Mouse (Mus musculus) lung, embryonic 15.5 days (tissue): ENCODE data around the gene Muc13. TPM values are rescaled to one million over a fixed set of nuclear protein-coding genes. Genes with fewer than 3 reads are reported as not detected.
A peak's percentile ranks its signal among the peaks of the same experiment; 100 is the strongest.

Experiments used
- ATAC-seq: fragments of 200-750 bp; cut with Nextera tagmentation; 2 replicates; pipeline ENCODE4 v1.8.0; 2017; ENCODE audit warnings: moderate number of reproducible peaks, borderline replicate concordance; ENCODE audit not compliant: low FRiP score, low TSS enrichment; ENCODE audit errors: extremely low read depth
- H3K27ac ChIP-seq: fragments of 300-500 bp; sonication (generic); 2 replicates; pipeline ENCODE4 v1.5.1; 2015; ENCODE audit warnings: moderate library complexity, mild to moderate bottlenecking, inconsistent platforms
- H3K27me3 ChIP-seq: fragments of 300-500 bp; sonication (generic); 2 replicates; pipeline ENCODE4 v1.6.1; 2015; ENCODE audit warnings: inconsistent platforms
- H3K36me3 ChIP-seq: fragments of 300-500 bp; sonication (generic); 2 replicates; pipeline ENCODE4 v1.6.1; 2015; ENCODE audit warnings: inconsistent platforms
- H3K4me1 ChIP-seq: fragments of 300-500 bp; sonication (generic); 2 replicates; pipeline ENCODE4 v1.6.1; 2015; ENCODE audit warnings: inconsistent platforms
- H3K4me2 ChIP-seq: fragments of 300-500 bp; sonication (generic); 2 replicates; pipeline ENCODE4 v1.6.1; 2015; ENCODE audit warnings: inconsistent platforms, mild to moderate bottlenecking, moderate library complexity
- H3K4me3 ChIP-seq: fragments of 300-500 bp; sonication (generic); 2 replicates; pipeline ENCODE4 v1.5.1; 2015; ENCODE audit warnings: mild to moderate bottlenecking, inconsistent platforms
- H3K9ac ChIP-seq: fragments of 300-500 bp; sonication (generic); 2 replicates; pipeline ENCODE4 v1.6.1; 2015; ENCODE audit warnings: inconsistent platforms
- H3K9me3 ChIP-seq: fragments of 300-500 bp; sonication (generic); 2 replicates; pipeline ENCODE4 v1.6.1; 2016; ENCODE audit warnings: inconsistent platforms
- WGBS: fragments of 180-500 bp; shearing (Covaris S2); methylation state at CpG from one replicate; pipeline ENCODE4 v1.1.7; 2015; 5-methylcytosine and 5-hydroxymethylcytosine counted together
- polyA plus RNA-seq: library from polyadenylated mRNA; unstranded; fragments of >200 nt; fragmentation: Nextera tagmentation; extraction: Ambion mirVana; gene quantifications from 2 replicates; pipeline ENCODE4 v1.2.1, GENCODE M21; 2015

The Muc13 gene
- polyA plus RNA-seq, 1 experiment from 2014 or later, result 0.11 TPM

- no peak overlapping the region for H3K27ac ChIP-seq
- WGBS, result 73% methylated on average over 3 of the region's 3 CpGs
- no peaks in the 10 kb centered on the region for H3K36me3 ChIP-seq
- no peaks in the 10 kb centered on the region for H3K9me3 ChIP-seq
- H3K9ac ChIP-seq, result no peak overlapping the region
- ATAC-seq, result no peak
- no peaks in the 10 kb centered on the region for H3K4me1 ChIP-seq
- H3K4me2 ChIP-seq, result no peak overlapping the region
- no peak overlapping the region for H3K4me3 ChIP-seq
- H3K27me3 ChIP-seq, result no peaks in the 10 kb centered on the region
These were observed 2.9 kb downstream of the Muc13 start for GRCm38 (mm10) chr16:33796756-33797155.

GRCm38 (mm10) chr16:33797860-33798259 is 4.0 kb downstream of the Muc13 start:
- WGBS, result 47% methylated on average over 5 of the region's 5 CpGs
- Histone ChIP-seq H3K4me2 (no peak overlapping the region), H3K9ac (no peak overlapping the region)

GRCm38 (mm10) chr16:33810002-33810401 is 16.2 kb downstream of the Muc13 start:
- Histone ChIP-seq H3K9ac (no peak overlapping the region), H3K4me1 (no peaks in the 10 kb centered on the region), H3K36me3 (no peaks in the 10 kb centered on the region), H3K27me3 (no peaks in the 10 kb centered on the region), H3K9me3 (no peaks in the 10 kb centered on the region), H3K4me2 (no peak overlapping the region), H3K4me3 (no peak overlapping the region), H3K27ac (no peak overlapping the region)
- ATAC-seq, result no peak
- WGBS, result 67% methylated on average over 3 of the region's 3 CpGs

More at GRCm38 (mm10) chr16:33797860-33798259, 4.0 kb downstream of the Muc13 start:
- H3K4me3 ChIP-seq, result no peak overlapping the region
- no peaks in the 10 kb centered on the region for H3K36me3 ChIP-seq
- no peak overlapping the region for H3K27ac ChIP-seq
- H3K27me3 ChIP-seq, result no peaks in the 10 kb centered on the region
- H3K9me3 ChIP-seq, result no peaks in the 10 kb centered on the region
- no peaks in the 10 kb centered on the region for H3K4me1 ChIP-seq
- no peak for ATAC-seq

GRCm38 (mm10) chr16:33818413-33819165 is 24.8 kb downstream of the Muc13 start:
- H3K27ac ChIP-seq, result no peak overlapping the region
- H3K27me3 ChIP-seq, result peaks cover 17% of the 10 kb centered on the region
- no peak overlapping the region for H3K4me3 ChIP-seq
- no peaks in the 10 kb centered on the region for H3K9me3 ChIP-seq
- no peak for ATAC-seq
- no peak overlapping the region for H3K4me2 ChIP-seq
- H3K9ac ChIP-seq, result no peak overlapping the region
- H3K4me1 ChIP-seq, result no peaks in the 10 kb centered on the region
- 79% methylated on average over 7 of the region's 7 CpGs for WGBS
- no peaks in the 10 kb centered on the region for H3K36me3 ChIP-seq

- Histone ChIP-seq H3K9ac (no peak overlapping the region), H3K36me3 (no peaks in the 10 kb centered on the region), H3K27me3 (peaks cover 17% of the 10 kb centered on the region), H3K4me3 (no peak overlapping the region), H3K9me3 (no peaks in the 10 kb centered on the region), H3K27ac (no peak overlapping the region), H3K4me1 (no peaks in the 10 kb centered on the region), H3K4me2 (no peak overlapping the region)
- 15% methylated on average over 17 of the region's 17 CpGs for WGBS
- no peak for ATAC-seq
These were observed 26.7 kb downstream of the Muc13 start for GRCm38 (mm10) chr16:33820269-33821178.

GRCm38 (mm10) chr16:33824603-33825002 is 30.8 kb downstream of the Muc13 start:
- Histone ChIP-seq H3K27ac (no peak overlapping the region), H3K4me3 (no peak overlapping the region), H3K9me3 (no peaks in the 10 kb centered on the region), H3K4me1 (peaks cover 4% of the 10 kb centered on the region), H3K9ac (no peak overlapping the region), H3K36me3 (no peaks in the 10 kb centered on the region), H3K27me3 (peaks cover 16% of the 10 kb centered on the region), H3K4me2 (no peak overlapping the region)
- ATAC-seq, result no peak
- WGBS, result 83% methylated on average over 6 of the region's 6 CpGs

GRCm38 (mm10) chr16:33828496-33828895 is 34.7 kb downstream of the Muc13 start:
- Histone ChIP-seq H3K4me1 (peaks cover 24% of the 10 kb centered on the region), H3K4me2 (no peak overlapping the region), H3K9ac (no peak overlapping the region), H3K4me3 (no peak overlapping the region), H3K36me3 (no peaks in the 10 kb centered on the region), H3K9me3 (no peaks in the 10 kb centered on the region), H3K27me3 (peaks cover 9% of the 10 kb centered on the region), H3K27ac (no peak overlapping the region)
- 87% methylated on average over 7 of the region's 7 CpGs for WGBS
- ATAC-seq, result no peak

- Histone ChIP-seq H3K4me1 (peaks cover 32% of the 10 kb centered on the region), H3K9ac (peak within 1 kb of the TSS; percentile 78), H3K4me3 (peak within 1 kb of the TSS; percentile 94), H3K4me2 (peak within 1 kb of the TSS; percentile 93), H3K27ac (peak within 1 kb of the TSS; percentile 87), H3K36me3 (no peaks in the 10 kb centered on the region), H3K9me3 (no peaks in the 10 kb centered on the region), H3K27me3 (peaks cover 9% of the 10 kb centered on the region)
- ATAC-seq, result peak; percentile 85
- 0% methylated on average over 35 of the region's 43 CpGs for WGBS
These were observed 35.5 kb downstream of the Muc13 start, which contains the start of gene Itgb5 for GRCm38 (mm10) chr16:33829301-33829831. Gene Itgb5, plus strand, starts transcription at chr16:33829665.

GRCm38 (mm10) chr16:33829842-33830511 is 36.1 kb downstream of the Muc13 start:
- Histone ChIP-seq H3K4me3 (peak overlapping the region; percentile 94), H3K4me1 (peaks cover 34% of the 10 kb centered on the region), H3K36me3 (no peaks in the 10 kb centered on the region), H3K27me3 (peaks cover 9% of the 10 kb centered on the region), H3K9me3 (no peaks in the 10 kb centered on the region), H3K9ac (peak overlapping the region; percentile 78), H3K27ac (peak overlapping the region; percentile 87), H3K4me2 (peak overlapping the region; percentile 93)
- WGBS, result under 1% methylated on average over 63 of the region's 76 CpGs
- peak; percentile 56 for ATAC-seq

- 4% methylated on average over 18 of the region's 18 CpGs for WGBS
- Histone ChIP-seq H3K9ac (peak overlapping the region; percentile 78), H3K27me3 (peaks cover 9% of the 10 kb centered on the region), H3K36me3 (no peaks in the 10 kb centered on the region), H3K9me3 (no peaks in the 10 kb centered on the region), H3K4me1 (peaks cover 34% of the 10 kb centered on the region), H3K4me2 (peak overlapping the region; percentile 93), H3K4me3 (peak overlapping the region; percentile 94), H3K27ac (0 out of 2 replicates have a peak overlapping the region, but pooled peaks have one; percentile 87)
- ATAC-seq, result no peak
These were observed 36.8 kb downstream of the Muc13 start for GRCm38 (mm10) chr16:33830512-33831105.

- 66% methylated on average over 6 of the region's 6 CpGs for whole genome bisulfite sequencing
- Histone ChIP-seq H3K27me3 (peaks cover 9% of the 10 kb centered on the region), H3K27ac (0 out of 2 replicates have a peak overlapping the region, but pooled peaks have one; percentile 74), H3K9ac (no peak overlapping the region), H3K9me3 (no peaks in the 10 kb centered on the region), H3K4me3 (no peak overlapping the region), H3K4me1 (peaks cover 39% of the 10 kb centered on the region), H3K4me2 (peak overlapping the region; percentile 63; the same call in 1 of the 2 replicates), H3K36me3 (no peaks in the 10 kb centered on the region)
- ATAC-seq, result no peak
These were observed 38.2 kb downstream of the Muc13 start for GRCm38 (mm10) chr16:33832057-33832456.
